Comparison of ENCODE assay signal across 27 mouse cellular contexts in the genomic region with DNA sequence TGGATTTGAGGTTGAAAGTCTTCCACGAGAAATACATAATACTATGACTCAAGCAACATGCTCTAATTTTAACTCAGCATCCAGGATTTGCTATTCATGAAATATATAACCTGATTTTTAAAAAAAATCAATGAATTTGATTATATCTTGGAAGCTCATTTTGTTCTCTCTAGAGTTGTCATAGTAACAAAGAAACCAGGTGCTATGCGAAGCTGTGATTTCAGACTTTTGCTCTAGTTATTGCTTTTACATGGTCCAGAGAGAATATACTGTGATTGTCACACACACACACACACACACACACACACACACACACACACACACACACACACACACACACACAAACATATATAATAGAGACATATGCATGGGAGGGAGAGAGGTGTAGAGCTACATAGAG.
DNase-seq lines count a peak whose midpoint lies in the region; ATAC-seq and TF ChIP-seq lines count a peak whose summit lies in the region.
"Had no signal": no experiment of that assay in that cellular context is flagged by ENCODE, and none has a peak within 500 bp of the region (broad histone marks: within the 10 kb centered on the region; RNA-seq: fewer than 3 reads in every experiment).

No protein-coding gene starts in this region.

- H3K9ac ChIP-seq in forebrain, postnatal 0 days, result no peak overlapping the region
- no peak overlapping the region for H3K9ac ChIP-seq in forebrain, embryonic 15.5 days (replicated peaks)
- no peak overlapping the region for H3K9ac ChIP-seq in hindbrain, postnatal 0 days (replicated peaks; ENCODE audit: low read length)
- H3K9ac ChIP-seq in midbrain, postnatal 0 days (replicated peaks; ENCODE audit: low read length, poor library complexity, severe bottlenecking), result no peak overlapping the region
- no peak overlapping the region for H3K9ac ChIP-seq in midbrain, embryonic 16.5 days (ENCODE audit: low read depth, low read length)
- H3K9ac ChIP-seq: embryonic facial prominence, embryonic 12.5 days; embryonic facial prominence, embryonic 15.5 days; heart, embryonic 13.5 days; hindbrain, embryonic 15.5 days had no signal

- H3K4me3 ChIP-seq in forebrain, postnatal 0 days (ENCODE audit: low read depth, low read length), result no peak overlapping the region
- H3K4me3 ChIP-seq in forebrain, embryonic 15.5 days, result no peak overlapping the region
- no peak overlapping the region for H3K4me3 ChIP-seq in hindbrain, postnatal 0 days (ENCODE audit: low read length)
- no peak overlapping the region for H3K4me3 ChIP-seq in hindbrain, embryonic 10.5 days
- no peak overlapping the region for H3K4me3 ChIP-seq in midbrain, postnatal 0 days (ENCODE audit: low read depth, low read length)
- H3K4me3 ChIP-seq in midbrain, embryonic 16.5 days (ENCODE audit: low read depth, low read length), result no peak overlapping the region
- H3K4me3 ChIP-seq: embryonic facial prominence, embryonic 12.5 days; embryonic facial prominence, embryonic 15.5 days; heart, embryonic 13.5 days; hindbrain, embryonic 15.5 days had no signal

- no peak for DNase-seq in forebrain, postnatal 0 days
- peak; percentile 12 for DNase-seq in hindbrain, postnatal 0 days (ENCODE audit: low spot score)
- no peak for DNase-seq in hindbrain, embryonic 10.5 days (ENCODE audit: low spot score)
- DNase-seq in midbrain, postnatal 0 days (ENCODE audit: low spot score), result peak; percentile 17
- DNase-seq: adrenal gland, postnatal 10 days; adrenal gland, postnatal 36 days; B cell, adult 2 months; cerebellum, adult 11 months; cerebellum, adult 2 months; cerebellum, adult 9-11 months; cerebellum, postnatal 25 days; gastrocnemius, postnatal 25 days; heart, adult 18-20 months; heart, postnatal 14 days; heart, postnatal 4 days; kidney, adult 18-20 months had no signal

- H3K27me3 ChIP-seq in forebrain, postnatal 0 days (ENCODE audit: insufficient read depth, low read length), result no peaks in the 10 kb centered on the region
- H3K27me3 ChIP-seq in forebrain, embryonic 15.5 days, result no peaks in the 10 kb centered on the region
- H3K27me3 ChIP-seq in hindbrain, postnatal 0 days (ENCODE audit: insufficient read depth, low read length), result no peaks in the 10 kb centered on the region
- H3K27me3 ChIP-seq in hindbrain, embryonic 10.5 days (ENCODE audit: insufficient read depth, poor library complexity, severe bottlenecking), result no peaks in the 10 kb centered on the region
- H3K27me3 ChIP-seq in midbrain, postnatal 0 days (ENCODE audit: insufficient read depth, low read length), result no peaks in the 10 kb centered on the region
- no peaks in the 10 kb centered on the region for H3K27me3 ChIP-seq in midbrain, embryonic 16.5 days (ENCODE audit: control insufficient read depth, insufficient read depth, low read depth, low read length)
- H3K27me3 ChIP-seq: CH12.LX; embryonic facial prominence, embryonic 12.5 days; embryonic facial prominence, embryonic 15.5 days; heart, embryonic 13.5 days; hindbrain, embryonic 15.5 days had no signal

- H3K9me3 ChIP-seq in forebrain, postnatal 0 days (ENCODE audit: low read length), result no peaks in the 10 kb centered on the region
- H3K9me3 ChIP-seq in forebrain, embryonic 15.5 days, result no peaks in the 10 kb centered on the region
- no peaks in the 10 kb centered on the region for H3K9me3 ChIP-seq in hindbrain, postnatal 0 days (ENCODE audit: low read length)
- H3K9me3 ChIP-seq in hindbrain, embryonic 10.5 days, result no peaks in the 10 kb centered on the region
- no peaks in the 10 kb centered on the region for H3K9me3 ChIP-seq in midbrain, postnatal 0 days (ENCODE audit: low read length)
- no peaks in the 10 kb centered on the region for H3K9me3 ChIP-seq in midbrain, embryonic 16.5 days (replicated peaks; ENCODE audit: control insufficient read depth, low read length, poor library complexity, severe bottlenecking)
- H3K9me3 ChIP-seq: embryonic facial prominence, embryonic 12.5 days; embryonic facial prominence, embryonic 15.5 days; heart, embryonic 13.5 days; hindbrain, embryonic 15.5 days had no signal

- WGBS in forebrain, postnatal 0 days, result 53% methylated on average over 2 of the region's 2 CpGs
- WGBS in forebrain, embryonic 15.5 days, result 69% methylated on average over 2 of the region's 2 CpGs
- 62% methylated on average over 2 of the region's 2 CpGs for WGBS in hindbrain, postnatal 0 days
- WGBS in hindbrain, embryonic 10.5 days, result 96% methylated on average over 2 of the region's 2 CpGs
- 53% methylated on average over 2 of the region's 2 CpGs for WGBS in midbrain, postnatal 0 days
- 70% methylated on average over 2 of the region's 2 CpGs for whole genome bisulfite sequencing in midbrain, embryonic 16.5 days

- no peaks in the 10 kb centered on the region for H3K36me3 ChIP-seq in forebrain, postnatal 0 days (ENCODE audit: insufficient read depth)
- H3K36me3 ChIP-seq in forebrain, embryonic 15.5 days, result no peaks in the 10 kb centered on the region
- no peaks in the 10 kb centered on the region for H3K36me3 ChIP-seq in hindbrain, postnatal 0 days (ENCODE audit: insufficient read depth, low read length)
- no peaks in the 10 kb centered on the region for H3K36me3 ChIP-seq in hindbrain, embryonic 10.5 days
- H3K36me3 ChIP-seq in midbrain, postnatal 0 days (ENCODE audit: insufficient read depth, low read length), result no peaks in the 10 kb centered on the region
- H3K36me3 ChIP-seq in midbrain, embryonic 16.5 days (ENCODE audit: control insufficient read depth, insufficient read depth, low read length), result no peaks in the 10 kb centered on the region
- H3K36me3 ChIP-seq: embryonic facial prominence, embryonic 12.5 days; embryonic facial prominence, embryonic 15.5 days; G1E; heart, embryonic 13.5 days; hindbrain, embryonic 15.5 days had no signal

- H3K4me1 ChIP-seq in forebrain, postnatal 0 days (ENCODE audit: insufficient read depth), result no peaks in the 10 kb centered on the region
- H3K4me1 ChIP-seq in forebrain, embryonic 15.5 days, result no peaks in the 10 kb centered on the region
- no peaks in the 10 kb centered on the region for H3K4me1 ChIP-seq in hindbrain, postnatal 0 days (ENCODE audit: insufficient read depth, low read length)
- H3K4me1 ChIP-seq in hindbrain, embryonic 10.5 days (replicated peaks), result no peaks in the 10 kb centered on the region
- no peaks in the 10 kb centered on the region for H3K4me1 ChIP-seq in midbrain, postnatal 0 days (ENCODE audit: insufficient read depth, low read length)
- no peaks in the 10 kb centered on the region for H3K4me1 ChIP-seq in midbrain, embryonic 16.5 days (ENCODE audit: control insufficient read depth, insufficient read depth, low read length)
- H3K4me1 ChIP-seq: embryonic facial prominence, embryonic 12.5 days; embryonic facial prominence, embryonic 15.5 days; heart, embryonic 13.5 days; hindbrain, embryonic 15.5 days had no signal

- no peak overlapping the region for H3K27ac ChIP-seq in forebrain, postnatal 0 days (ENCODE audit: low read depth, low read length)
- no peak overlapping the region for H3K27ac ChIP-seq in forebrain, embryonic 15.5 days (replicated peaks)
- H3K27ac ChIP-seq in hindbrain, postnatal 0 days, result no peak overlapping the region
- H3K27ac ChIP-seq in hindbrain, embryonic 10.5 days, result no peak overlapping the region
- 0 out of 2 replicates have a peak overlapping the region, but pooled peaks have one; percentile 1 for H3K27ac ChIP-seq in midbrain, postnatal 0 days (ENCODE audit: low read depth, low read length)
- no peak overlapping the region; the same call in 1 of the 2 replicates for H3K27ac ChIP-seq in midbrain, embryonic 16.5 days (ENCODE audit: low read length)
- H3K27ac ChIP-seq: embryonic facial prominence, embryonic 12.5 days; embryonic facial prominence, embryonic 15.5 days; heart, embryonic 13.5 days; hindbrain, embryonic 15.5 days had no signal

- TF ChIP-seq CTCF in forebrain, postnatal 0 days (IDR thresholded peaks at IDR 0.05; ENCODE audit: low read depth), result no peak
- TF ChIP-seq CTCF in hindbrain, postnatal 0 days (IDR thresholded peaks at IDR 0.05; ENCODE audit: low read depth), result no peak
- TF ChIP-seq CTCF in midbrain, postnatal 0 days (IDR thresholded peaks at IDR 0.05), result no peak

- H3K4me2 ChIP-seq in forebrain, postnatal 0 days (ENCODE audit: low read depth), result no peak overlapping the region
- no peak overlapping the region for H3K4me2 ChIP-seq in forebrain, embryonic 15.5 days (replicated peaks)
- H3K4me2 ChIP-seq in hindbrain, postnatal 0 days (ENCODE audit: low read depth, low read length), result no peak overlapping the region
- H3K4me2 ChIP-seq in midbrain, postnatal 0 days (ENCODE audit: low read depth, low read length, poor library complexity, severe bottlenecking), result no peak overlapping the region
- H3K4me2 ChIP-seq in midbrain, embryonic 16.5 days (ENCODE audit: low read length), result no peak overlapping the region
- H3K4me2 ChIP-seq: embryonic facial prominence, embryonic 12.5 days; embryonic facial prominence, embryonic 15.5 days; heart, embryonic 13.5 days; hindbrain, embryonic 15.5 days had no signal

- ATAC-seq in forebrain, postnatal 0 days, result peak; percentile 59; the same call in 1 of the 2 replicates
- ATAC-seq in forebrain, embryonic 15.5 days (replicated peaks), result no peak
- no peak for ATAC-seq in hindbrain, postnatal 0 days
- ATAC-seq in midbrain, postnatal 0 days (ENCODE audit: low FRiP score), result no peak
- no peak for ATAC-seq in midbrain, embryonic 16.5 days
- ATAC-seq: inflammation-experienced regulatory T-cells, adult 6 months; intestine, embryonic 16.5 days; Patski had no signal

Comparison
In these comparisons a context has a peak if more than half of its experiments do, and no peak if none do; other contexts are left out.
1. DNase-seq: peak in hindbrain, postnatal 0 days (single experiment) and midbrain, postnatal 0 days (single experiment); none in forebrain, postnatal 0 days (single experiment) and hindbrain, embryonic 10.5 days (single experiment).